19 mouse cellular contexts compared by ENCODE assay signal in the genomic region with DNA sequence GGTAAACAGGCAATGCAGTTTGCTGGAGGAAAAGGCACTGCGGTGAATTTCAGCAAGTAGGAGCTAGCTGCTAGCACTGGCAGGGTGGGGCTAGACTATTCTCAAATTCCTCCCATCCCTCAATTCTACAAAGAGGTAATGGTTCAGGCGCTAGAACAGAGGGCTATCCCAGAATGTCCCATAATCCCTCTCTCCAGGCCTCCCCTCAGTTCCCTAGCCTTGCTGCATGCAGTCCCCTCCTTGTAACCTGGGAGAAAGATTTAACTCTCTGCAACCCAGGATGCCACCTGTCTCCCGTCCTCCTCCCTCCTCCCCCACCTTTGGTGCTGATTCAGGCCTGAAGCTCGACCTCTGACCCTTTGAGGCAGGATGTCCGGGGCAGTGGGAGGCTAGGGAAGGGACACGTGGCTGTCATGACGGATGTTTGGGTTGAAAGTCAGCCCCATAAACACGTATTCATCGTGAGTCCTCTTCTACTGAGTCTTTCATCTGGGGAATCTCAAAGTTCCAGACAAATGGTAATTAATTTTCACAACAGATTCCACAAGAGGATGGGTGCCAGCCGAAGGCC. TPM values are rescaled to one million over a fixed set of nuclear protein-coding genes. Genes with fewer than 3 reads are reported as not detected.
DNase-seq lines count a peak whose midpoint lies in the region; ATAC-seq and TF ChIP-seq lines count a peak whose summit lies in the region.
"Had no signal": no experiment of that assay in that cellular context is flagged by ENCODE, and none has a peak within 500 bp of the region (broad histone marks: within the 10 kb centered on the region; RNA-seq: fewer than 3 reads in every experiment).

No protein-coding gene starts in this region.

- no peak for TF ChIP-seq CTCF in C2C12 (IDR thresholded peaks at IDR 0.05; ENCODE audit: control insufficient read depth, insufficient read depth, insufficient read length)

- H3ac ChIP-seq in C2C12 (ENCODE audit: control insufficient read depth, insufficient read length, low read depth): no peak overlapping the region
- no peak overlapping the region for H3ac ChIP-seq in myocyte (ENCODE audit: control insufficient read depth, insufficient read length)

- H3K27me3 ChIP-seq in kidney, embryonic 15.5 days: peaks cover 3% of the 10 kb centered on the region; the same call in 1 of the 2 replicates
- H3K27me3 ChIP-seq in C2C12 (ENCODE audit: control insufficient read depth, insufficient read depth, insufficient read length): no peaks in the 10 kb centered on the region
- H3K27me3 ChIP-seq in myocyte (ENCODE audit: control insufficient read depth, insufficient read depth, insufficient read length): no peaks in the 10 kb centered on the region
- H3K27me3 ChIP-seq: CH12.LX; embryonic facial prominence, embryonic 13.5 days; intestine, embryonic 15.5 days; limb, embryonic 12.5 days; neural tube, embryonic 13.5 days had no signal

- no peaks in the 10 kb centered on the region for H3K36me3 ChIP-seq in kidney, embryonic 15.5 days
- H3K36me3 ChIP-seq in C2C12 (ENCODE audit: control insufficient read depth, insufficient read depth): no peaks in the 10 kb centered on the region
- no peaks in the 10 kb centered on the region for H3K36me3 ChIP-seq in ES-E14 (ENCODE audit: control insufficient read depth, insufficient read depth, low read length, poor library complexity, severe bottlenecking)
- no peaks in the 10 kb centered on the region for H3K36me3 ChIP-seq in myocyte (ENCODE audit: control insufficient read depth, insufficient read depth)
- H3K36me3 ChIP-seq: embryonic facial prominence, embryonic 13.5 days; intestine, embryonic 15.5 days; limb, embryonic 12.5 days; neural tube, embryonic 13.5 days had no signal

- H3K27ac ChIP-seq in kidney, embryonic 15.5 days: peak overlapping the region; percentile 54; the same call in 1 of the 2 replicates
- peak overlapping the region; percentile 60; the same call in 1 of the 2 replicates for H3K27ac ChIP-seq in ES-E14 (ENCODE audit: insufficient read depth, low read depth, low read length, poor library complexity, severe bottlenecking)
- H3K27ac ChIP-seq: embryonic facial prominence, embryonic 13.5 days; hindbrain, embryonic 14.5 days; intestine, embryonic 15.5 days; limb, embryonic 12.5 days; neural tube, embryonic 13.5 days had no signal

- ATAC-seq in kidney, embryonic 15.5 days (replicated peaks; ENCODE audit: low FRiP score): no peak
- ATAC-seq: intestine, embryonic 15.5 days had no signal

- no peaks in the 10 kb centered on the region for H3K9me3 ChIP-seq in kidney, embryonic 15.5 days (replicated peaks)
- H3K9me3 ChIP-seq in ES-E14 (ENCODE audit: control insufficient read depth, insufficient read depth, low read depth, low read length): no peaks in the 10 kb centered on the region
- H3K9me3 ChIP-seq: embryonic facial prominence, embryonic 13.5 days; intestine, embryonic 15.5 days; limb, embryonic 12.5 days; neural tube, embryonic 13.5 days had no signal

- WGBS in kidney, embryonic 15.5 days: 20% methylated on average over 10 of the region's 10 CpGs

- H3K79me2 ChIP-seq in C2C12 (ENCODE audit: control insufficient read depth, insufficient read depth): no peaks in the 10 kb centered on the region
- H3K79me2 ChIP-seq in myocyte (ENCODE audit: control insufficient read depth, insufficient read depth): no peaks in the 10 kb centered on the region

- H3K9ac ChIP-seq in kidney, embryonic 15.5 days: no peak overlapping the region
- H3K9ac ChIP-seq in ES-E14 (ENCODE audit: insufficient read depth, low read depth, low read length, poor library complexity, severe bottlenecking): peak overlapping the region; percentile 59; the same call in 1 of the 2 replicates
- H3K9ac ChIP-seq: embryonic facial prominence, embryonic 13.5 days; hindbrain, embryonic 14.5 days; intestine, embryonic 15.5 days; limb, embryonic 12.5 days; neural tube, embryonic 13.5 days had no signal

- no peak overlapping the region for H3K4me2 ChIP-seq in kidney, embryonic 15.5 days
- peak overlapping the region; percentile 66 for H3K4me2 ChIP-seq in myocyte (ENCODE audit: low read depth)
- H3K4me2 ChIP-seq: embryonic facial prominence, embryonic 13.5 days; hindbrain, embryonic 14.5 days; intestine, embryonic 15.5 days; limb, embryonic 12.5 days; midbrain, embryonic 11.5 days; neural tube, embryonic 13.5 days had no signal

- in situ Hi-C loops in ES-E14 (cut with MboI; ENCODE audit: low sequenced_read_pairs in 2 of 2, unreplicated experiment in 2 of 2): no loop called here

- H3K4me1 ChIP-seq in kidney, embryonic 15.5 days: peaks cover 44% of the 10 kb centered on the region
- peaks cover 7 to 35% of the 10 kb centered on the region in 2 experiments for H3K4me1 ChIP-seq in ES-E14 (ENCODE audit: control insufficient read depth in 2 of 2, insufficient read depth in 2 of 2, low read length in 2 of 2, poor library complexity in 1 of 2)

- no peak for TF ChIP-seq POLR2A in myocyte (IDR thresholded peaks at IDR 0.05; ENCODE audit: insufficient read length, low read depth)

- no peak for DNase-seq in kidney, adult 11 months
- DNase-seq in ES-E14 (ENCODE audit: low read depth, low spot score): no peak
- DNase-seq in urinary bladder, postnatal 14 days (ENCODE audit: low spot score): no peak
- DNase-seq in testis, postnatal 14 days (ENCODE audit: low spot score): no peak
- DNase-seq: gastrocnemius, postnatal 10 days; lung, postnatal 36 days; right cerebral cortex, postnatal 14 days; thymus, postnatal 14 days had no signal

- no peak overlapping the region for H3K4me3 ChIP-seq in kidney, embryonic 15.5 days (replicated peaks)
- no peak overlapping the region for H3K4me3 ChIP-seq in C2C12 (ENCODE audit: insufficient read depth, poor library complexity, severe bottlenecking)
- H3K4me3 ChIP-seq in ES-E14 (ENCODE audit: insufficient read depth in 1 of 2, low read depth in 1 of 2, low read length in 2 of 2, poor library complexity in 1 of 2, severe bottlenecking in 1 of 2): peak overlapping the region in 1 of 2 experiments; percentile 22; a peak in 1 of 4 replicates
- no peak overlapping the region for H3K4me3 ChIP-seq in myocyte
- H3K4me3 ChIP-seq: embryonic facial prominence, embryonic 13.5 days; intestine, embryonic 15.5 days; limb, embryonic 12.5 days; neural tube, embryonic 13.5 days had no signal

- H3K79me3 ChIP-seq in C2C12 (ENCODE audit: low read depth): no peaks in the 10 kb centered on the region

TF ChIP-seq in C2C12, 6 proteins besides CTCF, POLR2A, EP300 and RAD21:
- TF ChIP-seq USF1 (IDR thresholded peaks at IDR 0.05; ENCODE audit: low read depth): peak; percentile 61
- peak; percentile 49 for TF ChIP-seq MYOD1 (IDR thresholded peaks at IDR 0.05; ENCODE audit: control insufficient read depth, insufficient read length, low read depth)
- no peak for TF ChIP-seq MAX (IDR thresholded peaks at IDR 0.05)
- no peak for TF ChIP-seq CEBPB (IDR thresholded peaks at IDR 0.05; ENCODE audit: low read depth)
- no peak for TF ChIP-seq MYOG (IDR thresholded peaks at IDR 0.05; ENCODE audit: control insufficient read depth, extremely low read depth, insufficient read length)
- TF ChIP-seq FOSL1 (IDR thresholded peaks at IDR 0.05; ENCODE audit: insufficient read depth, low read length, poor library complexity, severe bottlenecking): no peak
TF ChIP-seq in C2C12: peak in this region for 2.

TF ChIP-seq in ES-E14, 5 proteins besides CTCF, POLR2A, EP300 and RAD21:
- TF ChIP-seq ZC3H11A (IDR thresholded peaks at IDR 0.05; ENCODE audit: borderline replicate concordance, low read depth, low read length): no peak
- 0 out of 2 replicates have a peak, but pooled peaks have one; percentile 24 for TF ChIP-seq MAFK (IDR thresholded peaks at IDR 0.05; ENCODE audit: insufficient read depth, low read depth, low read length)

TF ChIP-seq in myocyte, 11 proteins besides CTCF, POLR2A, EP300 and RAD21:
- TF ChIP-seq MYOD1 (IDR thresholded peaks at IDR 0.05; ENCODE audit: control insufficient read depth in 1 of 3, insufficient read length in 2 of 3, low read depth in 2 of 3) (peak in 1 of 3 experiments; percentile 45), USF1 (IDR thresholded peaks at IDR 0.05; ENCODE audit: low read depth) (peak; percentile 34), MYOG (IDR thresholded peaks at IDR 0.05; ENCODE audit: control insufficient read depth in 1 of 3, insufficient read depth in 1 of 3, insufficient read length in 2 of 3, low read depth in 2 of 3) (no peak)

RNA-seq across cellular contexts. Expression of a gene that starts 23.4 kb away (rescaled TPM):
- 11.0 and 11.1 TPM in 2 replicates for polyA plus RNA-seq in kidney, embryonic 15.5 days (2015; fragmentation: Nextera tagmentation; extraction: Ambion mirVana)
- polyA plus RNA-seq in C2C12 (2012; fragmentation: generic; extraction: Trizol) (22.5 TPM), myocyte (2012; fragmentation: generic; extraction: Trizol) (4.5 TPM)
- total RNA-seq in ES-E14 (2012; rRNA removed): 12.7 and 24.1 TPM in 2 replicates

RNA-seq across cellular contexts. Expression of a gene that starts 36.6 kb away (rescaled TPM):
- 381 and 430 TPM in 2 replicates for polyA plus RNA-seq in kidney, embryonic 15.5 days (2015; fragmentation: Nextera tagmentation; extraction: Ambion mirVana)
- polyA plus RNA-seq in C2C12 (2012; fragmentation: generic; extraction: Trizol) (17.0 TPM), myocyte (2012; fragmentation: generic; extraction: Trizol) (34.3 TPM)
- 38.3 and 48.2 TPM in 2 replicates for total RNA-seq in ES-E14 (2012; rRNA removed)
- total RNA-seq: monocyte, adult 5-6 weeks had no signal

RNA-seq across cellular contexts. Expression of a gene that starts 47.9 kb away (rescaled TPM):
- polyA plus RNA-seq in kidney, embryonic 15.5 days (2015; fragmentation: Nextera tagmentation; extraction: Ambion mirVana): 74.7 and 75.6 TPM in 2 replicates
- polyA plus RNA-seq in C2C12 (2012; fragmentation: generic; extraction: Trizol) (10.1 TPM), myocyte (2012; fragmentation: generic; extraction: Trizol) (6.5 TPM)
- total RNA-seq in ES-E14 (2012; rRNA removed): 54.8 and 76.0 TPM in 2 replicates

Comparison
In these comparisons a context has a peak if more than half of its experiments do, and no peak if none do; other contexts are left out.
1. RNA of a gene that starts 36.6 kb away (polyA plus RNA-seq): 381 to 430 TPM in kidney, embryonic 15.5 days; 34.3 TPM in myocyte (single experiment) and 17.0 TPM in C2C12 (single experiment); every median in the first group is over 10 times any median in the second.